Mouse (Mus musculus): Measurements from ENCODE around the gene Lrrc8e.

Lrrc8e gene

GRCm38 (mm10) chr8:4258233-4258632 is 31.6 kb downstream of the Lrrc8e start:
- DNase-seq, result peak; percentile 58

- DNase-seq, result no peak
Observed at GRCm38 (mm10) chr8:4258678-4259077, 32.1 kb downstream of the Lrrc8e start.

- peak; percentile 67 for DNase-seq
Observed at GRCm38 (mm10) chr8:4259125-4259804, 32.6 kb downstream of the Lrrc8e start, which contains the start of gene Ctxn1. Ctxn1 (minus strand) TSS chr8:4259274.

- DNase-seq, result no peak
Observed at GRCm38 (mm10) chr8:4259805-4260170, 33.2 kb downstream of the Lrrc8e start.

GRCm38 (mm10) chr8:4263105-4263791 is 36.6 kb downstream of the Lrrc8e start:
- DNase-seq, result no peak

GRCm38 (mm10) chr8:4265160-4265914 is 38.7 kb downstream of the Lrrc8e start:
- no peak for DNase-seq

GRCm38 (mm10) chr8:4267627-4268026 is 41.0 kb downstream of the Lrrc8e start:
- DNase-seq, result no peak

- no peak for DNase-seq
Observed at GRCm38 (mm10) chr8:4269609-4270008, 43.0 kb downstream of the Lrrc8e start.

GRCm38 (mm10) chr8:4275275-4276110 is 48.9 kb downstream of the Lrrc8e start, which contains the start of gene Timm44:
Timm44 (minus strand) TSS chr8:4275913.
- peak; percentile 94 for DNase-seq

GRCm38 (mm10) chr8:4276111-4276465 is 49.5 kb downstream of the Lrrc8e start:
- DNase-seq, result no peak
